Mouse (Mus musculus) heart, adult 18-20 months (tissue): ENCODE results near the gene Pou6f2. TPM values are rescaled to one million over a fixed set of nuclear protein-coding genes. Genes with fewer than 3 reads are reported as not detected.
A peak's percentile ranks its signal among the peaks of the same experiment; 100 is the strongest.

Source experiments
- DNase-seq, 2 experiments: peaks; one replicate each; pipeline ENCODE4 v3.0.0; 2021 to 2022; ENCODE audit warnings: mixed read lengths in 1 of 2
- long read RNA-seq, 2 experiments: library from polyadenylated mRNA; stranded (forward); transcript quantifications; one replicate each; pipeline ENCODE4 v2.0.0; 2021
- total RNA-seq, 2 experiments: library from RNA; stranded (reverse); gene quantifications; 2 replicates each; pipeline ENCODE4 v1.2.3; 2021

The Pou6f2 gene
- not detected for total RNA-seq
- long read RNA-seq, experiment 1, result 0 reads
- long read RNA-seq, experiment 2, result 0 reads

DNA sequence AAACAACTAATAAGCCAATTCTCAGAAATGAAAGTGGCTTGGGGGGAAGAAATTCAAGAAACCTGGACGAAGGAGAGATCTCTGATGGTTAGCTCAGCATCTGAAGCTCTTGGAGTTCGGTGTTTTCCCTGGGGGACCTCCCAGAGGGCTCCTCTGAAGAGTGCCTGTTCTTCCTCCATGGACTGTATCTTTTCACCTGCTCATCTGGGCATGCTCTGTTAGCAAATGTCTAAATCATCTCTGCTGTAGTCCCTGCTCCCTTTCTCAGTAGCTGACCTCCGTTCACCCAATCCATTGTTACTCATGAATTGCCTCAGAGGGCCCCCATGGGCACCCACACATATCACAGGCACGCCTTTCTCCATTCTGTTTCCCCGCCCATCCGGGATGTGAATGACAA is at the start of gene Pou6f2:
Gene Pou6f2 (minus strand): TSS at position 101 of the 400 bp plus-strand sequence.
- no peak for DNase-seq

DNA sequence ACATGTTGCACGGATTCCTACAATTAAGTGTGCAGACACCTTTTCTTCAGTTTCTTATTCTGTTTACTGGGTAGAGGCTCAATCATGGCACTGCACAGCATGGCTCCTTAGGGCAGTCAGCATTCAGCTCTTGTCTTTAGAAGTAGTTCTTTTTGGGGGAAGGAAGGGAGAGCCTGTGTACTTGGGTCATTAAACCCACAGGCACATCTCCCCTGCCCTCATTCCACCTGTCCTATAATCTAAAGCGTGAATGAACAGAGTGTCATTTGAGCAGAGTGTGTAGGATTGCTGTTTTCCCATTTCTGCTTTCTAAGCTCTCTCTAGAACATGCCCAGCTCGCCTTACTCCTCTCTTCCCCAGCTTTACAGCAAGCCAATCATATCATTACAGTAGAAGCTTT is 42.4 kb upstream of the Pou6f2 start:
- DNase-seq, result no peak

DNA sequence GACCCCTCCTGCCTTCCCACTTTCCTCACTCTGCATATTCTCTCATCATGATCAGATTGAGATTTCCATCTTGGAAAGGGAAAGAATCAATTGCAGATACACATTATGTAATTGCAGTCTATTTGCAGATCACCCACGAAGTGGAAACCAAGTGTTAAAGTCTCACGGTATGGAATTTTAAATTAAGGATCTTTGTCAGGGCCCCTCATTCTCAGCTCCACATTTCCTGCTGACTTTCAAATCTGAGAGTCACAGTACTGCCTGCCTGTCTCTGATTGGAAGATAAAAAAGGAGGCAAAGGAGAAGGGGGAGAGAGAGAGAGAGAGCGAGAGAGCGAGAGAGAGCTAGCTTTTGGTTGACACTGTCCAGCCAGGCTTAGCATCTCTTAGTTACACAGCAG is 9.8 kb downstream of the Pou6f2 start:
- no peak for DNase-seq

DNA sequence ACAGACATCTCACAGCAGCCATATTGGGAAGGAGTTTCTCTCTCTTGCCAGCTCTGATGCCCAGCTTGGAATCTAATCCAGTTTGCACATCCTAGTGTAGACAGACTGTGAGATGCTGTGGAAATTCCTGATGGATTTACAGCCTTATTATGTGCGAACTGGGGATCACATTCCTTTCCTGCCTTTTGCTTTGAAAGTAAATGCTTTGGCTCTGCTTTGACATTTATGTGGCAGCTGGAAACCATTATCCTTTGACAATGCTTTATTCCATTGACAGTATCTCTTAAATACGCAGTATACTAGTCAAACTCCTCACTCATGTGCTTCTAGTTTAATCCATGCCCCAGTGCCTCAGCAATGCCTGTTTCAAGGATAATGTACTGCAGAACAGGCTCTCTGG is 34.1 kb downstream of the Pou6f2 start:
- DNase-seq, result no peak

DNA sequence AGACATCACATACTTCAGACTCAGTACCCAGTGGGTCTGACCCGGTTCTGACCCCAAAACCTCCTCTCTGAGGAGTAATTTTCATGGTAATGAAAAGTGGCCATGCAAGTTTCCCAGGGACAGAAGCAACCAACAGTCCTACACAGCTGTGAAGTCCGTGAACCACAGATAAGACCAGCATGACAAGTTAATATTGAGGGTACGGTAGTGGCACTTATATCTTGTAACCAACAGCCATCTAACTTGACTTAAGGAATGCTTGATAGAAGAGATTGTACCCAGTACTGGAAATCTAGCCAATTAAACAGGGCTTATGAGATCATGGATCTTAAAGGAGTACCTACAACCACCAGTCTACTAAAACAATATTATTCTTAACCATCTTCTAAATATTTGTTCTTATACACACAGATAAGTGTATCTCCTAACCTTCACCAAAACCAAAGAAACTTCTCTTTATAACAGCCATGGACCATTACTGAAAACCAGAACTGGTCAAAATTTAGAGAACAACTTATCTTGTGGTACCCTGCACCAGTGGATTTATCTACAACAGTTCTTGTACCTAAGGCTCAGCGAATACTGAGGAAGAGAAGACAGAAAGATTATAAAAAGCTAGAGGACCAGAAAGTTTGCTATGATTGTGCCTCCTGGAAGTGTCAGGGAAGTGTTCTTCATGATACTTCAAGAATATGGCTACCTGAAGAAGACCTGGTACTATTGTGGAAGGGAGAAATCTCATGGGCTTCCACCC is 52.7 kb downstream of the Pou6f2 start:
- no peak for DNase-seq

DNA sequence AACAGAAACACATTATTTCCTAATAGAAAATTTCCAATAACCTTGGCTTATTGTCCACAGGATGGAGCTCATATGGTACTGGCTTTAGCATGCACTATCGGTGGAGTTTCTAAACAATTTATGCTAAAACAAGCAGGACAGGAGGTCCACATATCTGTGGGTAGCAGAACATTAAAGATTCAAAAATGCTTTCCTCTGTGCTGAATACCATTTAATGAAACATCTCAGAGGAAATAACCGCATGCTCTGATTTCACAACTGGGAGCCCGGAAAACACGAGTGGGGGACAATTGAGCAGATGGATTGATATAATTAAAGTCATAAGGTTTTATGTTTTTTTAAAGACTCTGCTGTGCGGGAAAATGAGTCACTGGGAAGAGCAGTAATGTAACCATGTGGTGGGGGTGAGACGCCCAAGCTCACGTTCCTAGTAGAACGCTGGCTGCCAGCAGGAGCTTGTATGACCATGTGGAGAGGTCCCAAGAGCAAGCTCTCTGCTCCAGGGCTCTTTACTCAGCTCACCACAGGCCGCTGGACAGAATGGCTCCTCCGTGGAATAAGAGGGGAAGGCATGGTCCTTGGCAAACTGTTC is 58.5 kb downstream of the Pou6f2 start:
- DNase-seq, result no peak

DNA sequence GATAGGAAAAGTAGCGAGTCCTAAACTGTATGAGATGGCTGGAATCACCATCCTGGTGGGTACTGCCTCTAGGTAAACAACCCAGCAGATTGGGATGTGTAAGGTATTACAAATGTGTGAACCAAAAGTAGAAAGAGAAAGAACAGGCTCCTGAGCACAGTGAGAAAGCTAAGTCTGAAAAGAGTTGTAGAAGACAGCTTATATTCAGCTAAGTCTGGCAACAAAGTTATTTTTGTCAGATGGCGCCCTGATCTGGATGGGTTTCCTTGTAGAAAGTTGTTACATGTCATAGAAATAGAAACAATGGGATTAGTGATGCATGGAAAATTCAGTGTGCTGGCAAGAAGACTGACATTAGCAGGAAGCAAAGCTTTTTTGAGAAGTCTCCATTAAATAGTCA is 59.5 kb downstream of the Pou6f2 start:
- DNase-seq, result no peak

DNA sequence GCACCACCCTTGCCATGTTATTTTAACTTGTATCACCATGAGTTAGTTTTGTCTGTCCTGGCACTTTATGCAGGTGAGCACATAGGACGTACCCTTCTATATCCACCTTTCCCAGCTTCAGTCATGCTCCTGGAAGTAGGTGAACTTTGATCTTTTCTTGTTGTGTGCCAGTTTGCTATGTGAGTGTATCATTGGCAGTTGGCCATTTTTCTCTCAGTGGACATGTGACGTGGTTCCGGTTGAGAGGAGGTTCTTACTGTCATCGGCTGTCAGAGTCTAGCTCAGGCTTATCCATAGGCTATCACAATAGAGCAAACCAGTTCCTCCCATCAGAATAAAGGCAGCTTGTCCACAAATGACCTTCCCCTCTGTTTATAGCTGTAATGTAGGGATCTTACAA is 63.5 kb downstream of the Pou6f2 start:
- no peak for DNase-seq

DNA sequence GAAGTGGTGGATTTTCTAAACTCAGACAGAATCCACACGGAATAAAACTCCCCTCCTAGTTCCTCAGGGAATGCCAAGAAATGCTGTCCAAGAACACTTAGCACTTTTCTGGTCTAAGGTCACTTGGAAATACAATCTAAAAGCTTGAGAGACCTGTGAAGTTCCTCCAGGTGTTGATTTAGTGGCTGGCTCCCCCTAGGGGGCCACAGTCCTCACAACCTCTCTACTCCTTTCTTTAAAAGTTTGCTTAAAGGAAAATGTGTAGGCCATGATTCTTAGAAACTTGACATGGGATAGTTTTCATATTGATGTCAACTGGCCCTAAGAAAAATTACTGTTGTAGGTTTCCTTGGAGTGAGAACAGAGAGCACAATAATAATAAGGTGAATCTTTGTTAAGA is 64.9 kb downstream of the Pou6f2 start:
- DNase-seq, result peak in 1 of 2 experiments; percentile 5

DNA sequence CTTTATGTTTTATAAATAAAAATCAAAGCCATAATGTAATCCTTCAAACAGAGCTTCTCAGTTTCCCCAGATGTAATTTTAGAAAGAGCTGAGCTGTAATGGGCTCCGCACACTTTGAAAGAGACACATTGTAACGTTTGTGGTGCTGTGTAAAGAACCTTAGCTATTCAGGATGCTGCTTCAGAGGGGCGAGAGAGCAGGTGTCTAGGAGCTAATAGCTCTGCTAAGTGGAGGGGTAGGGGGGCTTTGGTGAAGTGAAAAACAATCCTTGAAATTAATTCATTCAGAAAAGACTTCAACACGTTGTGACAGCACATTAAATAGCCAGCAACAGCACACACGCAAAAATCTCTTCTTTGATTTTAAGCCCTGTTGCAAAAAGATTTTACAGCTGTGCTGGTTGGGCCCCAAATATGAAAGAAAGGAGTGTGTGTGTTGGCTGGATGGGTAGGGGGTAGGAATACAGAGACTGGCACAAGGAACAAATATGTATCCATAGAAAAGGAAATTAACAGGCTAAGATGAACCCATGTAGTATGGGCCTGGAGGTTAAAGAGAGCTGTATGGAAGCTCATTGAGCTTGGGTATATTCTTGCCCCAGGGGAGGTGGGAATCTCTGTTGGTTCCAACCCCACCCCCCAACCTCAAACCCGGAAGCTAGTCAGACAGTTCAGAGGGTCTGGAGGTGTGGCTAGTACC is 73.4 kb downstream of the Pou6f2 start:
- DNase-seq, result no peak

DNA sequence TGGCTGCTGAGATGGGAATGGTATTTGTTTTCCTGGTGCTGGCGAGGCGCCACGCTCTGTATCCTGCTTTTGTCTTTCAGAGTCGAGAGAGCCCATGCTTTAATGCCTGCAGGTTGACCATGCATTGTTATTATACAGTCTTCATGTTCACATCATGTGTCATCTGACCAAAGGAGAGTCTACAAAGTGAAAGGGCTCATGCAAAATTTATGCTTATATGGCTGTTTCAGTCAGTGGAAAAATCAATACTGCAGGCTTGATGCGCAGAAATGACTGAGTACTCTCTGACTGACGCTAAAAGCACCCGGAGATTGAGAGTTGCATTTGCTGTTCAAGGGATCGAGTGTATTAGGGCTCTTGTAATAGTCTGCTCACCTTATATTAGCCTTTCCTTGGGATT is 74.1 kb downstream of the Pou6f2 start:
- DNase-seq, result no peak

DNA sequence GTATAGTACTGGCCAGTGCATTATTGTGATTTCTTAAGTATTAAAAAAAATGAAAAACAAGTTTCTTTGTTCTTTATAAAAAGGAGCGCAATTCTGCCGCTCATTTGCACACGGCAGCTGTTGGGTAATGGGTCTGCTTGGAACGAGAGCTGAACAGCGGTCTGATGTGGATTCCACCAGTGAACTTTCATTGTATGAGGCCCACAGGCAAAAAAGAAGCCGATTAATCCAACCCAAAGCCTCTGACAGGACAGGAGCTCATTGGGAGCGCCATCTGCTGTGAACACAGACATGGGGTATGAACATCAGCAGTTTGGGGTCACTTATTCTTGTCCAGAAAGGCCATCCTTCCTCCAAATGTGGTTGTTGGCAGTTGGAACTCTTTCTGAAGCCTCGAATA is 84.9 kb downstream of the Pou6f2 start:
- no peak for DNase-seq

DNA sequence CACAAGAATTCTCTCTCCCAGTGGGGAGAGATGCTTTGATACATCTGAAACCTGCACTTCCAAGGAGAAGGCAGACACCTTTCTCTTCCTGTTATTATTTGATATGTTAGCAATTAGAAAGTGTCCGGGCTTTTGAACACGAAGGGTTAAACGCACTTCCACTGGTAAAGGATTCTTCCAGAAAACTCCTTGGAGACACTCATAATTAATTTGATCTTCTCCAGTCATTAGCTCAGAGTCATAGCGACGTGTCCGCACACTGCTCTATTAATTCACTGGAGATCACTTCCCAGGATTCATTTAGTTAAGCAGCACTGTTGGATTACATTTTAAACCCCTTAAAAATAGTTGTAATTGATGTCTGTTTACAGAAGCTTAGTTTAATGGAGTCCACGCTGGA is 88.5 kb downstream of the Pou6f2 start:
- no peak for DNase-seq

DNA sequence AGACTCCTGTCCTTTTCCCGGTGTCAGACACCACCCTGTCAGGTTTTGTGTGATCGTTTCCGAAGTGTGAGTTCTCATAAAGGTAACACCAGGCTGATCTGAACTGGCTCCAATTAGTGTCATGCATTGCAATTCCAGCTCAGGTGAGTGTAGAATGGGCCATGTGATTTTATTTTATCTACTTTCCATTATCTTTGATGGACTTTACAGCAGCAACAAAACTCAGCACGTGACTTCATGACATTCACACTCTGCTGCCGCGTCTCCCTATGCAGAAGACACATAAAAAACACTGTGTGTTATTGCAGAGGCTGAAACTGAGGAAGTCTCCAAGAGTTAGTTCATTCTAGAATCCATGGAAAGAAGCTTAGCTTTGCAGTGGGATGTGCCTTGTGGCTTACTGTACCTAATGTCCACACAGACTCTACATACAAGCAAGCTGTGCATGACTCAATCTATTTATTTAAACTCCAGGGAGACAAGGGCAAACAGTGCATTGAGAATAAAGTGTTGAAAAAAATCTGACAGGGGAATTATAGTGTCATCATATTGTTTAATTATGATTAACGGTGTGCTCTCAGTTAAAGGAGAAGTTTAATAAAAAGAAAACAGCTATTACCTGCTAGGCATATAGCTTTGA is 90.9 kb downstream of the Pou6f2 start:
- no peak for DNase-seq

DNA sequence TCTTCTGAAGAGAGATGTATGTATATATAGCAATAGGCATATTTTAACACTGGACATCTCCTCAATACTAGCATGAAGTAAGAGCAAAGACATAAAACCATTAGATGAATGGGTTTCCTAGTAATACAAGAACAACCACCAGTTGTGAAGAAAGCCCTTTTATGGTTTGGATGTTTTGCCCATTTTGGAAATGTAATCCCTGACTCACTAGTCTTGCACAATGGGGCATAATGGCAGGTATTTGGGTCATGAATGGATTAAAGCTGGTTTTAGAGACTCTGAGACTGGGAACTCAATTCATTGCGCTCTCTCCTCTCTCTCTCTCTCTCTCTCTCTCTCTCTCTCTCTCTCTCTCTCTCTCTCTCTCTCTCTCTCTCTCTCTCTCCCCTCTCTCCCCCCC is 97.5 kb downstream of the Pou6f2 start:
- DNase-seq, result no peak

DNA sequence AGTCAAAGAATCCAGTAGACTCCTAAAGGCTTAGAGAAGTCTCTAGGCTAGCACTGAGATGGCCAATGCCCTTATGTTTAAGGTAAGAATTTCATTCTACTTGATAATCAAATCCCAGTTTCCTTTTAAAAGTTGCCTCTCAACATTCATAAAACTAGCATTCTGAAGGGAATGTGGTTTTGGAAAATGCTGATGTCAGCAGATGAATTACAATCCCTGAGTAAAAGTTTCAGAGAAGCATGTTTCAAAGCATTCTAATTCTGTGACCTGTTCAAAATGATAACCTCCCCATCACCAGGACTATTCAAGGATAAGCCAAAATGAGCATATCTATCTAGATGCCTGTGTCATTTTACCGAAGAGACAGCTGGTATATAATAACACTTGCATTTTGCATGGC is 104.0 kb downstream of the Pou6f2 start:
- no peak for DNase-seq

DNA sequence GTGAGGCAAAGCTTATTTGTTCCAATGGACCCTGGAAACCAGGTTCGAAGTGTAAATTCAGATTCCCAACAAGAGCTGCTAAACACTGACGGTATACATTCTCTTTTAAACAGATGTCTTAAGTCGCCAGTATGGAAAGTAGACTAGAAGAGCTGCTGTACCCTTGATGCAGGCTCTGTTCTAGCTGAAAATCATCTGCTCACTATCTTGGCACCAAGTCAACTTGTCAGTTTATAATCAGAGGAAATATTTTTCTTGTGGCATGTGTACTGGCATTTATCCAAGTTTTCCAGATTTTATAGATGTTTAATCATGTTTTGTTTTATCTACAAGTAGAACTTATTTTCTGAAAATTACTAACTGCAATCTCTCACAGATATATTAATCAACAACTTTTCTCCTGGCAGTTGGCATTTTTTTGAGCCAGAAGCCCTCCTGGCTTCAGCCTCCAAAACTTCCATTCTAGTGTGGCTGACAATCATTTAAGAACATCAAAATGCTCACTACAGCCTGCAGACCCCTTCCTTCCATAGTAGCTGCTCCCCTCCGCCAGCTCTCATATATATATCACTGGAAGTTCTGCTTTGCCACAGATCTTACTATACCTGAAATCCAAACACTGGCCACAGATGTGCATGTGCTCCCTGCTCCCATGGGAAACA is 107.1 kb downstream of the Pou6f2 start:
- DNase-seq, result no peak

DNA sequence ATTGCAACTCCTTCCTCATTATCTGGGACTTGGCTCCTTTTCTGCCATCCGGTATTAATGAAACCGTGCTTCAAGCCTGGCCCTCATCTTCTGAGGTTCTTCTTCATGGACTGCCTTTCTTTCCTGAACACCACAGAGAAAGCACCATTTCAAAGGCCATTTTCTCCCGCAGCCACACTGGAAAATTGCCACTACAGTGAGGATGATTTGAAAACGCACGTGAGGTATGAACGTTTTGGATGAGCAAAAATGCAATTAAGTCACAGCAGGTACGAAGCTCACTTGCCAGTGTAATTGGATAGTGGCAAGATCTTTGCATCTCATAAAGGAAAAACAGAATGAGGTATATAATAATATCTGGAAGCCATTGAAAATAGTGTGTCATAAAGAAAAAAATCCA is 110.0 kb downstream of the Pou6f2 start:
- DNase-seq, result no peak

DNA sequence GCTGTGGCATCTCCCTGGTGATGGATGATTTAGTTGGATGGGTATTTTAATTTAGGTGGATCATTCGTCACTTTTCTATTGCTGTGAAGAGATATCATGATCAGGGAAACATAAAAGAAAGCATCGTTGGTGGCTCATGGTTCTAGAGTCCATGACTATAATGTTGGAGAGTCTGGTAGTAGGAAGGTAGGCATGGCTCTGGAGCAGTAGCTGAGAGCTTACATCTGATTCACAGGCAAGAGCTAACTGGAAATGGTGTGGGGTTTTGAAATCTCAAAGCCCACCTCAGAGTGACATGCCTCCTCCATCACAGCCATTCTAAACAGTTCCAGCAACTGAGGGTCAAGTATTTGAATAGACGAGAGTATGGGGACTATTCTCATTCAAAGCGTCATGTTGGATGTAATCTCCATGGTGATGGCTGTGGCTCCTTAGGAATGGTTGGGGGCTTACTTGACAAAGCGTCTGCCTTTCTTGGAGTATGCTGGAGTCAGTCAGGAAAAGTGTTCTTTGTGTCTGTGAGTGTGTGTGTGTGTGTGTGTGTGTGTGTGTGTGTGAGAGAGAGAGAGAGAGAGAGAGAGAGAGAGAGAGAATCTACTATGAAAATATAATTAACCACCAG is 115.0 kb downstream of the Pou6f2 start:
- no peak for DNase-seq

DNA sequence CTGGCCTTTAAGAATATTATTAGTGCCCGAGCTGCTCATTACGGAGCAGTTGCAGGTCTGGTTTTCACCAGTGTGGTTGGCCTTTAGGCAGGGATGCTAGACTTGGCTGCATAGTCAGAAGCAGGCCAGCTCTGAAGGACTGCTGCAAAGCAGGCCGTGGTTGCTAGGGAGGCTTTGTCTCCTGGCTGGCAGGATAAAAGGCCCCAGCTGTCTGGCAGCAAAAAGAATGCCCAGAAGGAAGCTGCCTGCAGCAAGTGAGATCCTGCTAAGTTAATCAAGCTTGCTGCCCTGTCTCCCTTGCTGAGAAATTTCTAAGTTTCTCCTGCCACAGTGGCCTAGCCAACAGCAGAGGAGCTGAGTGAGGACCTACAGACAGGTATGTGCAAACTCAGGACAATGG is 116.4 kb downstream of the Pou6f2 start:
- no peak for DNase-seq

DNA sequence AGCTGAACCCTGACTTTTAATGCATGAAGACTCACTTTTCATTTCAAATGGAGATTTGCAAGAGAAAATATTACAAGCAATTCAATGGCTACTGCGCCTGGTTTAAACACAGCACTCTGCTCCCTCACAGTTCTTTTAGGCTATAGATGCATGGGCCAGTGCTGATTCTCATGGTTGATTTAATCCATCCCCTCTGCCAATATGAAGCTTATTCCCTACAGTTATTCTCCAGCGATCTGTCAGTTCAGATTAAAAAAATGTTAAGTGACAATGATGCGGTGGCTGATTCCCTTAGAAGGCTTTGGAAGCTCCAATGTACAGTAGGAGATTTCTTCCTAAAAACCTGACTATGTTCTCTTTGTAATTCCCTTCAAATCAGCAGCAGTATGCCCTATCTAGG is 144.4 kb downstream of the Pou6f2 start:
- no peak for DNase-seq
